Mouse (Mus musculus): ENCODE measurements at regions not wholly inside any gene's neighbourhood (a gene's known extent, or its start where the extent isn't known, plus 50 kb on each side); places are given as distances from the start of the nearest gene placed in this dataset.

GRCm38 (mm10) chr13:85458611-85459010 lies 169.7 kb upstream of the Rasa1 start:
- H3K4me3 ChIP-seq: no peak overlapping the region
- no peak overlapping the region for H3K27ac ChIP-seq
- H3K27me3 ChIP-seq (ENCODE audit: control insufficient read depth, insufficient read depth, low read length): no peaks in the 10 kb centered on the region
- no peaks in the 10 kb centered on the region for H3K36me3 ChIP-seq (ENCODE audit: control insufficient read depth, insufficient read depth, low read length)
- intact Hi-C loops (cut with DNase I): no loop called here
- DNase-seq: no peak
- H3K4me1 ChIP-seq (ENCODE audit: control insufficient read depth, insufficient read depth, low read length): no peaks in the 10 kb centered on the region
- TF ChIP-seq CTCF (IDR thresholded peaks at IDR 0.05) (no peak), EP300 (IDR thresholded peaks at IDR 0.05; ENCODE audit: insufficient read depth, low read depth, low read length) (no peak), POLR2A (IDR thresholded peaks at IDR 0.05; ENCODE audit: insufficient read depth, low read depth, low read length) (no peak)
- H3K79me2 ChIP-seq (replicated peaks; ENCODE audit: control insufficient read depth, insufficient read depth, low read length): no peaks in the 10 kb centered on the region
- H3K9ac ChIP-seq (ENCODE audit: low read depth, low read length): no peak overlapping the region

- Histone ChIP-seq H3K27ac (no peak overlapping the region), H3K27me3 (ENCODE audit: control insufficient read depth, insufficient read depth, low read length) (no peaks in the 10 kb centered on the region)
- intact Hi-C loops (cut with DNase I): loop anchor here (10.0 kb wide), 1 partner anchor 145 kb away; no protein-coding TSS in a partner anchor
Measured at GRCm38 (mm10) chr13:85439581-85439980, 150.7 kb upstream of the Rasa1 start.

GRCm38 (mm10) chr13:85437875-85438274 lies 148.9 kb upstream of the Rasa1 start:
- no peaks in the 10 kb centered on the region for H3K27me3 ChIP-seq (ENCODE audit: control insufficient read depth, insufficient read depth, low read length)
- TF ChIP-seq POLR2A (IDR thresholded peaks at IDR 0.05; ENCODE audit: insufficient read depth, low read depth, low read length) (no peak), CTCF (IDR thresholded peaks at IDR 0.05) (no peak), EP300 (IDR thresholded peaks at IDR 0.05; ENCODE audit: insufficient read depth, low read depth, low read length) (no peak)
- intact Hi-C loops (cut with DNase I): loop anchor here (10.0 kb wide), 1 partner anchor 143 kb away; no protein-coding TSS in a partner anchor
- peak overlapping the region; percentile 60 for H3K27ac ChIP-seq
- no peak overlapping the region for H3K9ac ChIP-seq (ENCODE audit: low read depth, low read length)
- H3K4me3 ChIP-seq: no peak overlapping the region
- H3K4me1 ChIP-seq (ENCODE audit: control insufficient read depth, insufficient read depth, low read length): no peaks in the 10 kb centered on the region
- H3K36me3 ChIP-seq (ENCODE audit: control insufficient read depth, insufficient read depth, low read length): no peaks in the 10 kb centered on the region
- H3K79me2 ChIP-seq (replicated peaks; ENCODE audit: control insufficient read depth, insufficient read depth, low read length): no peaks in the 10 kb centered on the region
- DNase-seq: no peak

More at GRCm38 (mm10) chr13:85439581-85439980, 150.7 kb upstream of the Rasa1 start:
- H3K4me3 ChIP-seq: no peak overlapping the region
- no peaks in the 10 kb centered on the region for H3K36me3 ChIP-seq (ENCODE audit: control insufficient read depth, insufficient read depth, low read length)
- no peaks in the 10 kb centered on the region for H3K4me1 ChIP-seq (ENCODE audit: control insufficient read depth, insufficient read depth, low read length)
- DNase-seq: no peak
- TF ChIP-seq CTCF (IDR thresholded peaks at IDR 0.05): no peak
- no peak for TF ChIP-seq EP300 (IDR thresholded peaks at IDR 0.05; ENCODE audit: insufficient read depth, low read depth, low read length)
- no peak for TF ChIP-seq POLR2A (IDR thresholded peaks at IDR 0.05; ENCODE audit: insufficient read depth, low read depth, low read length)
- no peaks in the 10 kb centered on the region for H3K79me2 ChIP-seq (replicated peaks; ENCODE audit: control insufficient read depth, insufficient read depth, low read length)
- 89% methylated on average over 1 of the region's 1 CpGs for WGBS
- no peak overlapping the region for H3K9ac ChIP-seq (ENCODE audit: low read depth, low read length)

- Histone ChIP-seq H3K36me3 (ENCODE audit: control insufficient read depth, insufficient read depth, low read length) (no peaks in the 10 kb centered on the region), H3K27ac (peak overlapping the region; percentile 60), H3K27me3 (ENCODE audit: control insufficient read depth, insufficient read depth, low read length) (no peaks in the 10 kb centered on the region), H3K4me3 (no peak overlapping the region), H3K9ac (ENCODE audit: low read depth, low read length) (no peak overlapping the region), H3K79me2 (replicated peaks; ENCODE audit: control insufficient read depth, insufficient read depth, low read length) (no peaks in the 10 kb centered on the region), H3K4me1 (ENCODE audit: control insufficient read depth, insufficient read depth, low read length) (no peaks in the 10 kb centered on the region)
- no peak for DNase-seq
- WGBS: 75% methylated on average over 4 of the region's 4 CpGs
- no peak for TF ChIP-seq POLR2A (IDR thresholded peaks at IDR 0.05; ENCODE audit: insufficient read depth, low read depth, low read length)
- TF ChIP-seq CTCF (IDR thresholded peaks at IDR 0.05): no peak
- no peak for TF ChIP-seq EP300 (IDR thresholded peaks at IDR 0.05; ENCODE audit: insufficient read depth, low read depth, low read length)
- intact Hi-C loops (cut with DNase I): loop anchor here (10.0 kb wide), 1 partner anchor 142 kb away; no protein-coding TSS in a partner anchor
Measured at GRCm38 (mm10) chr13:85437009-85437408, 148.1 kb upstream of the Rasa1 start.

- intact Hi-C loops (cut with DNase I): loop anchor here (10.0 kb wide), 1 partner anchor 141 kb away; no protein-coding TSS in a partner anchor
Measured at GRCm38 (mm10) chr13:85436254-85436653, 147.3 kb upstream of the Rasa1 start.

GRCm38 (mm10) chr13:85430821-85431220 lies 141.9 kb upstream of the Rasa1 start:
- H3K9ac ChIP-seq (ENCODE audit: low read depth, low read length): no peak overlapping the region
- H3K27me3 ChIP-seq (ENCODE audit: control insufficient read depth, insufficient read depth, low read length): no peaks in the 10 kb centered on the region
- no peaks in the 10 kb centered on the region; the same call in none of the 2 replicates for H3K4me1 ChIP-seq (ENCODE audit: control insufficient read depth, insufficient read depth, low read length)
- DNase-seq: no peak
- H3K4me3 ChIP-seq: no peak overlapping the region
- H3K36me3 ChIP-seq (ENCODE audit: control insufficient read depth, insufficient read depth, low read length): no peaks in the 10 kb centered on the region; the same call in 1 of the 2 replicates
- 65% methylated on average over 2 of the region's 2 CpGs for WGBS
- TF ChIP-seq CTCF (IDR thresholded peaks at IDR 0.05): no peak
- TF ChIP-seq EP300 (IDR thresholded peaks at IDR 0.05; ENCODE audit: insufficient read depth, low read depth, low read length): no peak
- no peak for TF ChIP-seq POLR2A (IDR thresholded peaks at IDR 0.05; ENCODE audit: insufficient read depth, low read depth, low read length)
- H3K27ac ChIP-seq: peak overlapping the region; percentile 15
- intact Hi-C loops (cut with DNase I): loop anchor here (10.0 kb wide), 1 partner anchor 136 kb away; no protein-coding TSS in a partner anchor
- no peaks in the 10 kb centered on the region for H3K79me2 ChIP-seq (replicated peaks; ENCODE audit: control insufficient read depth, insufficient read depth, low read length)

More at GRCm38 (mm10) chr13:85436254-85436653, 147.3 kb upstream of the Rasa1 start:
- H3K36me3 ChIP-seq (ENCODE audit: control insufficient read depth, insufficient read depth, low read length): no peaks in the 10 kb centered on the region
- H3K4me3 ChIP-seq: no peak overlapping the region
- no peak for TF ChIP-seq CTCF (IDR thresholded peaks at IDR 0.05)
- no peak for TF ChIP-seq EP300 (IDR thresholded peaks at IDR 0.05; ENCODE audit: insufficient read depth, low read depth, low read length)
- no peak for TF ChIP-seq POLR2A (IDR thresholded peaks at IDR 0.05; ENCODE audit: insufficient read depth, low read depth, low read length)
- no peaks in the 10 kb centered on the region for H3K79me2 ChIP-seq (replicated peaks; ENCODE audit: control insufficient read depth, insufficient read depth, low read length)
- no peak for DNase-seq
- no peaks in the 10 kb centered on the region for H3K4me1 ChIP-seq (ENCODE audit: control insufficient read depth, insufficient read depth, low read length)
- no peak overlapping the region for H3K27ac ChIP-seq
- H3K27me3 ChIP-seq (ENCODE audit: control insufficient read depth, insufficient read depth, low read length): no peaks in the 10 kb centered on the region
- 45% methylated on average over 1 of the region's 1 CpGs for WGBS
- no peak overlapping the region for H3K9ac ChIP-seq (ENCODE audit: low read depth, low read length)

Data from heart, adult 2 months (tissue).